Mouse (Mus musculus) lung, adult 2 months (tissue): ENCODE data around the gene Tspan3.

Experiments
- CTCF ChIP-seq: fragments of 200-500 bp; IDR thresholded peaks from 2 replicates; pipeline ENCODE4 v1.5.1; 2011; ENCODE audit warnings: mild to moderate bottlenecking, low read length, control low read depth; ENCODE audit not compliant: insufficient read depth
- POLR2A ChIP-seq: fragments of 200-500 bp; IDR thresholded peaks from 2 replicates; pipeline ENCODE4 v1.6.1; 2011; ENCODE audit warnings: low read depth, mild to moderate bottlenecking, control low read depth, low read length, borderline replicate concordance; ENCODE audit errors: extremely low read depth

GRCm38 (mm10) chr9:56100041-56100522 is 65.2 kb downstream of the Tspan3 start:
- TF ChIP-seq CTCF: no peak
- TF ChIP-seq POLR2A: no peak
